In genomic region chr4:90797472-90797871, GRCm38 (mm10) we compare ENCODE assay signal across 15 mouse cellular contexts.
DNase-seq lines count a peak whose midpoint lies in the region; ATAC-seq and TF ChIP-seq lines count a peak whose summit lies in the region.
"Had no signal": no experiment of that assay in that cellular context is flagged by ENCODE, and none has a peak within 500 bp of the region (broad histone marks: within the 10 kb centered on the region; RNA-seq: fewer than 3 reads in every experiment).

No protein-coding gene starts in this region.

- no peaks in the 10 kb centered on the region for H3K36me3 ChIP-seq in hindbrain, embryonic 13.5 days
- no peaks in the 10 kb centered on the region for H3K36me3 ChIP-seq in hindbrain, embryonic 10.5 days
- no peaks in the 10 kb centered on the region for H3K36me3 ChIP-seq in hindbrain, postnatal 0 days (ENCODE audit: insufficient read depth, low read length)

- no peak for DNase-seq in hindbrain, embryonic 10.5 days (ENCODE audit: low spot score)
- peak; percentile 3 for DNase-seq in right cerebral cortex, postnatal 4 days
- DNase-seq in right cerebral cortex, postnatal 25 days, result no peak
- peak; percentile 57 for DNase-seq in hindbrain, postnatal 0 days (ENCODE audit: low spot score)
- DNase-seq in kidney, adult 9 months, result no peak
- DNase-seq in left cerebral cortex, adult 8-10 months (ENCODE audit: low spot score in 2 of 2), result no peak
- DNase-seq: adrenal gland, postnatal 36 days; cerebellum, adult 9-11 months; gastrocnemius, postnatal 14 days; heart, postnatal 10 days; lung, postnatal 10 days; right cerebral cortex, adult 18-20 months had no signal

- no peaks in the 10 kb centered on the region for H3K9me3 ChIP-seq in hindbrain, embryonic 13.5 days
- no peaks in the 10 kb centered on the region for H3K9me3 ChIP-seq in hindbrain, embryonic 10.5 days
- H3K9me3 ChIP-seq in hindbrain, postnatal 0 days (ENCODE audit: low read length), result no peaks in the 10 kb centered on the region
- H3K9me3 ChIP-seq: megakaryocyte, embryonic 14.5 days had no signal

- no peak overlapping the region for H3K4me3 ChIP-seq in hindbrain, embryonic 13.5 days
- H3K4me3 ChIP-seq in hindbrain, embryonic 10.5 days, result no peak overlapping the region
- no peak overlapping the region for H3K4me3 ChIP-seq in hindbrain, postnatal 0 days (ENCODE audit: low read length)
- H3K4me3 ChIP-seq: layer of hippocampus, adult 2 months; megakaryocyte, embryonic 14.5 days had no signal

- TF ChIP-seq CTCF in hindbrain, postnatal 0 days (IDR thresholded peaks at IDR 0.05; ENCODE audit: low read depth), result no peak

- H3K4me2 ChIP-seq in hindbrain, embryonic 13.5 days, result no peak overlapping the region
- 0 out of 2 replicates have a peak overlapping the region, but pooled peaks have one; percentile 13 for H3K4me2 ChIP-seq in hindbrain, postnatal 0 days (ENCODE audit: low read depth, low read length)

- no peaks in the 10 kb centered on the region for H3K27me3 ChIP-seq in hindbrain, embryonic 13.5 days
- H3K27me3 ChIP-seq in hindbrain, embryonic 10.5 days (ENCODE audit: insufficient read depth, poor library complexity, severe bottlenecking), result no peaks in the 10 kb centered on the region
- no peaks in the 10 kb centered on the region for H3K27me3 ChIP-seq in hindbrain, postnatal 0 days (ENCODE audit: insufficient read depth, low read length)
- H3K27me3 ChIP-seq: megakaryocyte, embryonic 14.5 days had no signal

- peak; percentile 57; the same call in 1 of the 2 replicates for ATAC-seq in hindbrain, embryonic 13.5 days (ENCODE audit: low FRiP score)
- ATAC-seq in hindbrain, postnatal 0 days, result no peak

- WGBS in hindbrain, embryonic 13.5 days, result 63% methylated on average over 8 of the region's 8 CpGs
- WGBS in hindbrain, embryonic 10.5 days, result 79% methylated on average over 8 of the region's 8 CpGs
- WGBS in hindbrain, postnatal 0 days, result 32% methylated on average over 8 of the region's 8 CpGs

- H3K4me1 ChIP-seq in hindbrain, embryonic 13.5 days (replicated peaks), result peaks cover 5% of the 10 kb centered on the region
- H3K4me1 ChIP-seq in hindbrain, embryonic 10.5 days (replicated peaks), result no peaks in the 10 kb centered on the region
- H3K4me1 ChIP-seq in hindbrain, postnatal 0 days (ENCODE audit: insufficient read depth, low read length), result no peaks in the 10 kb centered on the region
- H3K4me1 ChIP-seq: megakaryocyte, embryonic 14.5 days had no signal

- no peak overlapping the region for H3K27ac ChIP-seq in hindbrain, embryonic 13.5 days
- no peak overlapping the region for H3K27ac ChIP-seq in hindbrain, embryonic 10.5 days
- no peak overlapping the region for H3K27ac ChIP-seq in hindbrain, postnatal 0 days
- H3K27ac ChIP-seq: layer of hippocampus, adult 2 months had no signal

- no peak overlapping the region for H3K9ac ChIP-seq in hindbrain, embryonic 13.5 days
- no peak overlapping the region for H3K9ac ChIP-seq in hindbrain, postnatal 0 days (replicated peaks; ENCODE audit: low read length)

Comparison
In these comparisons a context has a peak if more than half of its experiments do, and no peak if none do; other contexts are left out.
1. DNase-seq: peak in right cerebral cortex, postnatal 4 days (single experiment) and hindbrain, postnatal 0 days (single experiment); none in hindbrain, embryonic 10.5 days (single experiment), right cerebral cortex, postnatal 25 days (single experiment), kidney, adult 9 months (single experiment) and left cerebral cortex, adult 8-10 months (0 of 2).